Mouse (Mus musculus) neural tube, embryonic 11.5 days (tissue): Measurements from ENCODE around the gene Mettl13. TPM values are rescaled to one million over a fixed set of nuclear protein-coding genes. Genes with fewer than 3 reads are reported as not detected.

Experiments used
- ATAC-seq: fragments of 200-750 bp; cut with Nextera tagmentation; 2 replicates; pipeline ENCODE4 v1.8.0; 2017; ENCODE audit warnings: moderate number of reproducible peaks, mild to moderate bottlenecking, moderate TSS enrichment, moderate library complexity; ENCODE audit not compliant: insufficient read depth, low FRiP score, low TSS enrichment
- DNase-seq: peaks from one replicate; pipeline ENCODE4 v3.0.0-alpha.2; 2015; ENCODE audit warnings: low spot score
- H3K27ac ChIP-seq: fragments of 300-500 bp; sonication (generic); 2 replicates; pipeline ENCODE4 v1.5.1; 2014; ENCODE audit warnings: low read depth, mild to moderate bottlenecking, low read length
- H3K27me3 ChIP-seq: fragments of 300-500 bp; sonication (generic); 2 replicates; pipeline ENCODE4 v1.6.1; 2014; ENCODE audit warnings: mild to moderate bottlenecking, low read length, mixed read lengths; ENCODE audit not compliant: control insufficient read depth, insufficient read depth
- H3K36me3 ChIP-seq: fragments of 300-500 bp; sonication (generic); 2 replicates; pipeline ENCODE4 v1.6.1; 2014; ENCODE audit warnings: mild to moderate bottlenecking, low read length, moderate library complexity, mixed read lengths; ENCODE audit not compliant: control insufficient read depth, insufficient read depth
- H3K4me1 ChIP-seq: fragments of 300-500 bp; sonication (generic); 2 replicates; pipeline ENCODE4 v1.6.1; 2014; ENCODE audit warnings: low read length, mixed read lengths; ENCODE audit not compliant: control insufficient read depth, insufficient read depth
- H3K4me2 ChIP-seq: fragments of 300-500 bp; sonication (generic); 2 replicates; pipeline ENCODE4 v1.6.1; 2014; ENCODE audit warnings: low read depth, mild to moderate bottlenecking, moderate library complexity
- H3K4me3 ChIP-seq: fragments of 300-500 bp; sonication (generic); 2 replicates; pipeline ENCODE4 v1.5.1; 2014; ENCODE audit warnings: low read depth, low read length
- H3K9ac ChIP-seq: fragments of 300-500 bp; sonication (generic); 2 replicates; pipeline ENCODE4 v1.6.1; 2014; ENCODE audit warnings: mild to moderate bottlenecking, low read length
- H3K9me3 ChIP-seq: fragments of 300-500 bp; sonication (generic); 2 replicates; pipeline ENCODE4 v1.6.1; 2016; ENCODE audit warnings: low read length; ENCODE audit not compliant: control insufficient read depth
- WGBS: fragments of 180-500 bp; shearing (Covaris S2); extraction: QIAGEN DNeasy Blood & Tissue Kit; methylation state at CpG from one replicate; pipeline ENCODE4 v1.1.7; 2014; 5-methylcytosine and 5-hydroxymethylcytosine counted together
- polyA plus RNA-seq: library from polyadenylated mRNA; unstranded; fragments of >200 nt; fragmentation: Nextera tagmentation; extraction: Ambion mirVana; gene quantifications from 2 replicates; pipeline ENCODE4 v1.2.1, GENCODE M21; 2014

Mettl13 gene
- 15.5 and 20.3 TPM in 2 replicates for polyA plus RNA-seq

DNA sequence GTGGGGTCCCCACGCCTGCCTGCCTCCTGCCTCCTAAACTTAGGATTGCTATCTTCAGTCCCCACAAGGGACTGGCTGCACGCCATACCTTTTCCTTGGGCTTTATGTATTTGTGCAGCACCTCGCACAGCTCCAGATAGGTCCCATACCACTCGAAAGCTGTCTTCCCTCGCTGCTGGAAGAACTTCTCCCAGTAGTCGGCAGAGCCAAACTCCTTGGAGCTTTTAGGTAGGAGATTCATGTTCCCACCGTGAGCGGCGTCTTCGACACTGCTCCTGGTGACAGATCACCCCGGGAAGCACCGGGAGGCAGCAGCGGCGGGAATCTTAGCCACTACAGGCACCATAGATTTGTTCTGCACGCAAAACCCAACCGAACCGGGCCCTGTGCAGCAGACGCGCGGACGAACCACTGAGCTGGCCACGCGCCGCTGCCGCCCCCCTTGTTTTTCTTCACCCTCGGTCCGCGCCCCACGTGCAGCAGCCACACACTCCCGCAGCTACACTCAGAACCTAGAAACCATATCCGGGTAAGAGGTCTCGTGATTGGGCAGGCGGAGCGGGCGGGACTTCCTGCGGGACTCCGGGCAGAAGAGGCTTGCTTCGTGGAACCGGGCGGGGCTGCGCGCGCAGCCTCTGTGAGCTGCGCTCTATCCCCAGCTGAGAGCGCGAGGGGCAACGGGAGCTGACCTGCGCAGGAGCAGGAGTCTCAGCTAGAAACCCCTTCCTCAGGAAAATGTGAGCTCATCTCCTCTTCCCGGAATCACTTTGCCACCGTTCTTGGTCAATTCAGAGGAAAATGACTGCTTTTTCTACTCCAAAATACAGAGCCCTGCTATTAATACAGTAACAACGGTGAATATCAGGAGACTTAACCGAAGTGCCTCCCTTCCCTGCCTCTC is at the start of gene Mettl13:
TSS of gene Mettl13 (minus strand) at position 536 of the 901 bp plus-strand sequence.
- ATAC-seq, result peak; percentile 99
- no peaks in the 10 kb centered on the region for H3K27me3 ChIP-seq
- peak within 1 kb of the TSS; percentile 92 for H3K4me2 ChIP-seq
- peak within 1 kb of the TSS; percentile 64 for H3K9ac ChIP-seq
- H3K36me3 ChIP-seq, result peaks cover 9% of the 10 kb centered on the region; the same call in 1 of the 2 replicates
- H3K27ac ChIP-seq, result peak within 1 kb of the TSS; percentile 55; the same call in 1 of the 2 replicates
- peak; percentile 97 for DNase-seq
- peaks cover 11% of the 10 kb centered on the region; the same call in 1 of the 2 replicates for H3K4me1 ChIP-seq
- no peaks in the 10 kb centered on the region for H3K9me3 ChIP-seq
- under 1% methylated on average over 52 of the region's 52 CpGs for WGBS
- H3K4me3 ChIP-seq, result peak within 1 kb of the TSS; percentile 64

DNA sequence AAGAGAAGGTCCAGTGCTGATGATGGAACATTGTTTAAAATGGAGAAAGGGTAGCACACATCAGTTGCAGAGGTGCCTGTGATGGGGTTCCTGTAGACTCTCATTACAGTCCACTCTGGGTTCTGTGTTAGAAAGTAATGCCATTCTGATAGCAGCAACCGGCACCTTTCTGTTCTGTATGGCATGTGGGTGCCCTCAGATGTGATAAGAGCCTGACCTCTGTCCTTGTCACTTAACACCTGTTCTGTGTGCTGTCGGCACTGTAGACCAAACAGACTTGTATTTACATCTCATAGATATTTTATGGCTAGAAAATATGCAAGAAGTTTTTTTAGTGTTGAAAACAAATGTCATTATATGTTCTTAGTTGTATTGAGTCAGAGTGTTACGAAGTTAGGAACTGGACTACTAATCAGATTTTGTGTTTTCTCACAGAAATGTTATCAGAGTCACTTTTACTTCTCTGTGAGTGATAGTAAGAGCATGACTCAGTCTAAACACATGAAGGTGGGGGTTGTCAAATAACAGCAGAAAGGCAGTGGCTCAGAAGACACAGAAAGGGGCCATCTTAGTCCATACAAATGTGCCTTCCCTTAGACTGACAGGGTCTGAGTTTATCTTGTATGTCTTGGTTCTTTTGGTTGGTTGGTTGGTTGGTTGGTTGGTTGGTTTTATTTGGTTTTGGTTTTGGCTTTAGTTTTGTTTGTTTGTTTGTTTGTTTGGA is 49.2 kb upstream of the Mettl13 start:
- ATAC-seq, result no peak
- no peaks in the 10 kb centered on the region for H3K36me3 ChIP-seq
- no peaks in the 10 kb centered on the region for H3K9me3 ChIP-seq
- no peak overlapping the region for H3K27ac ChIP-seq
- no peak overlapping the region for H3K4me2 ChIP-seq
- no peak overlapping the region for H3K9ac ChIP-seq
- WGBS, result 91% methylated on average over 3 of the region's 3 CpGs
- H3K4me3 ChIP-seq, result no peak overlapping the region
- no peak for DNase-seq
- H3K27me3 ChIP-seq, result no peaks in the 10 kb centered on the region
- H3K4me1 ChIP-seq, result no peaks in the 10 kb centered on the region

DNA sequence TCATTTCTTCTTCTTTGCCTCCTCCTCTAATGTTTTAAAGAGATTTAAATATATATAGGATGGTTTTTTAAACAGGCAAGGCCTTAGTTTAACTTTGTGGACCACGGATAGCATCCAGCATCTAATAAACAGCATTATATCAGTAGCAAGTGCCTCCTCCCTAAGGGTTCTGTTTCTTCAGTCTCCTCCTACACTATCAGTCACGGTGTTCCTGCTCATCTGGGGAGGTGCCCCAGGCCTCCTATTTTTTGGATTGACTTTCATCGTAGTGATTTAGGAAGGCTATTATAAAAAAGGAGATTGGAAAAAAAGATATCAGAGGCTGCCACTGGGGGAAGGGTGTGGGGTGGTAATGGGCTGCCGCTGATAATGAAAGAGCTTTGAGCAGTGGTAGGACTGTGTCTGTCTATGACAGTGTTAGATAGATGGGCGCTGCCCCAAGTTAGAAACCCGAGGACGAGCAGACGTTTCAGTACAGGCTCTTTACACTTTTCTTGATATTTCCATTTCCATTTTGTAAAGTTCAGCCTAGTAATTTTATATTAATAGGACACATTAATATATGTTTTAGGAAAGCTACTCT is 42.2 kb upstream of the Mettl13 start:
- no peak overlapping the region for H3K4me2 ChIP-seq
- no peaks in the 10 kb centered on the region for H3K9me3 ChIP-seq
- no peaks in the 10 kb centered on the region for H3K27me3 ChIP-seq
- ATAC-seq (peak; percentile 78), DNase-seq (peak; percentile 38)
- 65% methylated on average over 8 of the region's 8 CpGs for WGBS
- H3K27ac ChIP-seq, result no peak overlapping the region
- H3K9ac ChIP-seq, result no peak overlapping the region
- no peak overlapping the region for H3K4me3 ChIP-seq
- no peaks in the 10 kb centered on the region for H3K36me3 ChIP-seq
- no peaks in the 10 kb centered on the region; the same call in 1 of the 2 replicates for H3K4me1 ChIP-seq

DNA sequence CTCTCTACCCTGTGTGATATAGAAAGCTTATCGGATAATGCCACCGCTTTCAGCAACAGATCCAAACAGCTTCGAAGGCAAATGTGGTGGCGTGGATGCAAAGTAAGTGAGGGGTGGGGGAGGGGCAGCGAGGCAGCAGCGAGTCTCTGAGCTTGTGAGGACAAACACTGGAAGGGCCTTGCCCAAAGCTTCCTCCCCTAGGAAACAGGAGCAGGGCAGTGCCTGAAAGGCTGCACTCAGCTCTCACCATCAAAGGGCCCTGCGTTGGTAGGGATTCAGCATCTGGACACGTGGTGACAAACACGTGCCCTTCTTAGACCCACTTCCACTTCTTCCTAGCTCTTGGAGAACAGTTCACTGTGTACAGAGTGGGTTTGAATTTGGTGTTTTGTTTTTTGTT is 41.1 kb upstream of the Mettl13 start:
- Histone ChIP-seq H3K27me3 (no peaks in the 10 kb centered on the region), H3K27ac (no peak overlapping the region), H3K4me2 (no peak overlapping the region), H3K9ac (no peak overlapping the region), H3K4me3 (no peak overlapping the region), H3K9me3 (no peaks in the 10 kb centered on the region), H3K36me3 (no peaks in the 10 kb centered on the region), H3K4me1 (no peaks in the 10 kb centered on the region; the same call in 1 of the 2 replicates)
- ATAC-seq (peak; percentile 88), DNase-seq (peak; percentile 75)
- 5% methylated on average over 9 of the region's 9 CpGs for WGBS

DNA sequence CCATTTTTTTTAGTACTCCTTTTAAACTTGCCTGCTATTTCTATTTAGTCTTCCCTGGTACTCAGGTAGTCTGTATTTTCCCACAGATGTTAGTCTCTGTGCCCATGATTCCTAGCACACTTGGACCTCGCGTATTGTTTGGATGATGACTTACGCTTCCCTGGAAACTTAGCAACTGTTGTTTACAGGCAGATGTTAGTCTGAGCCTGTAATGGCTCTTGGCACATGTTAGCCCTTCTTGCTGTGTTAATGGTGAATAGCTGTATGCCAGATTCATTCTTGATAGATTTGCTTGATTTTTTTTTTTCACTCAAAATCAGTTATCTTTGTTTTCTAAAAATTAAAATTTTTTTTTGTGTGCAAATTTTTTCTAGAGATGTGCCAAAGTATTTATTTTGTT is 40.3 kb upstream of the Mettl13 start:
- Histone ChIP-seq H3K27me3 (no peaks in the 10 kb centered on the region), H3K4me3 (no peak overlapping the region), H3K36me3 (no peaks in the 10 kb centered on the region), H3K9ac (no peak overlapping the region), H3K27ac (no peak overlapping the region), H3K9me3 (no peaks in the 10 kb centered on the region), H3K4me1 (no peaks in the 10 kb centered on the region; the same call in 1 of the 2 replicates), H3K4me2 (no peak overlapping the region)
- 85% methylated on average over 3 of the region's 3 CpGs for WGBS
- DNase-seq, result no peak
- no peak for ATAC-seq

DNA sequence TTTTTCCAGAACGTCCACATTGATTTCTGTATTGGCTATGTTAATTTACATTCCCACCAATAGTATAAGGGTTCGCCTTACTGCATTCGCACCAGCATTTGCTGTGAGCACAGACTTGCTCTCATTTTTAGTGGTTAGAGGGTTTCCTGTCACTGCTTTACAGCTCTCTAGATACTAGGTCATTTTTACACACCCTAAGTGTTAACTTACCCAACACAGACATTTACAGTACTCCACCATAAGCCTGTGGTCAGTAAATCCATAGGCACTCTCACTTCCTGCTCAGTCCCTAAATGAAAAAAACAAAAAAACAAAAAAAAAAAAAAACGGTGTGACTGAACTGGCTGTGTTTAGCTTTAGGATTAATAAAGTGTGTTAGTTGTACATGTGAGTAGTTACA is 37.9 kb upstream of the Mettl13 start:
- ATAC-seq (no peak), DNase-seq (no peak)
- Histone ChIP-seq H3K9ac (no peak overlapping the region), H3K36me3 (no peaks in the 10 kb centered on the region), H3K4me3 (no peak overlapping the region), H3K4me2 (no peak overlapping the region), H3K27me3 (no peaks in the 10 kb centered on the region), H3K27ac (no peak overlapping the region), H3K9me3 (no peaks in the 10 kb centered on the region), H3K4me1 (no peaks in the 10 kb centered on the region; the same call in 1 of the 2 replicates)
- 87% methylated on average over 4 of the region's 4 CpGs for WGBS

DNA sequence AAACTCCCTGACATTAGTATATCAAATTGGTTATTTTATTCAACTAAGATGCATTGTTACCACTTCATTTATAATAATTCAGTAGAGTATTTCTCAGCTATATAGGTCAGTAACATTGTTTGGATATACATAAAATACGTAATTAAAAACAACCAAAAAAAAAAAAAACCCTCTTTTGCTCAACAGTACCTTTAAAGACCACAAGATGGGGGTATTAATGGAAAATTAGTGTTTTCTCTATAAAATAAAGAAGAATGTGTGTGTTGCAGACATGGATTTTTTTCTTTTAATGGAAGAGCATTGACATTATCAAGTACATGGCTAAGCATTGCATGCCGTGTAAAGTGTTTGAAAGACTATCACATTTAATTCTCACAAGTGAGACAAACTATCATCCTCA is 34.5 kb upstream of the Mettl13 start:
- Histone ChIP-seq H3K27me3 (no peaks in the 10 kb centered on the region), H3K4me1 (no peaks in the 10 kb centered on the region), H3K4me3 (no peak overlapping the region), H3K36me3 (peaks cover 4% of the 10 kb centered on the region), H3K4me2 (no peak overlapping the region), H3K9ac (no peak overlapping the region), H3K9me3 (no peaks in the 10 kb centered on the region), H3K27ac (no peak overlapping the region)
- ATAC-seq, result no peak
- WGBS, result 93% methylated on average over 2 of the region's 2 CpGs
- no peak for DNase-seq

DNA sequence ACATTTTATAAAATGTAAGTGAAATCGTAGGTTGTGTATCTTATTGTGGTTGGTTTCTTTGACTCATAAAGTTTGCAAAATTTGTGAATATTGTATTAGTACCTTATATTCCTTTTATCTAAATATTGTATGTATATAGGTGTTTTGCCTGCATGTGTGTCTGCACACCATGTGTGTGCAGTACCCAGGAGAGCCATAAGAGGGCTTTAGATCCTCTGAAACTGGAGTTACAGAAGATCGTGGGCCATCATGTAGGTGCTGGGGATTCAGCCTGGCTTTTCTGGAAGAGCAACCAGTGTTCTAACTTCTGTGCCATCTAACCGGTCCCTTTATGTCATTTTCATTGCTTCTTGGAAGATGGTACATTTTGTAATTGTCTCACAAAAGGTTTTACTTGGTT is 26.7 kb upstream of the Mettl13 start:
- H3K27ac ChIP-seq, result no peak overlapping the region
- 96% methylated on average over 3 of the region's 3 CpGs for WGBS
- H3K4me3 ChIP-seq, result no peak overlapping the region
- H3K9me3 ChIP-seq, result no peaks in the 10 kb centered on the region
- no peak for ATAC-seq
- H3K4me2 ChIP-seq, result no peak overlapping the region
- H3K4me1 ChIP-seq, result no peaks in the 10 kb centered on the region; the same call in 1 of the 2 replicates
- peaks cover 8% of the 10 kb centered on the region for H3K36me3 ChIP-seq
- no peak for DNase-seq
- H3K27me3 ChIP-seq, result no peaks in the 10 kb centered on the region
- no peak overlapping the region for H3K9ac ChIP-seq
